Comparison of ENCODE assay signal across 9 mouse cellular contexts in genomic region chr13:56113431-56114248, GRCm38 (mm10). TPM values are rescaled to one million over a fixed set of nuclear protein-coding genes. Genes with fewer than 3 reads are reported as not detected.
DNase-seq lines count a peak whose midpoint lies in the region; ATAC-seq and TF ChIP-seq lines count a peak whose summit lies in the region.
"Had no signal": no experiment of that assay in that cellular context is flagged by ENCODE, and none has a peak within 500 bp of the region (broad histone marks: within the 10 kb centered on the region; RNA-seq: fewer than 3 reads in every experiment).

No protein-coding gene starts in this region.

- no peaks in the 10 kb centered on the region for H3K27me3 ChIP-seq in kidney, adult 2 months (replicated peaks; ENCODE audit: control insufficient read depth, insufficient read depth, low read length)

- intact Hi-C loops in gastrocnemius, postnatal 36 days (cut with DNase I) = no loop called here

- no peak for TF ChIP-seq CTCF in kidney, adult 2 months (conservative IDR thresholded peaks at IDR 0.05; ENCODE audit: insufficient read depth, insufficient read length, low read depth, low read length)

- H3K4me3 ChIP-seq in kidney, adult 2 months (ENCODE audit: insufficient read depth, low read depth, low read length) = no peak overlapping the region
- H3K4me3 ChIP-seq: myocyte had no signal

- TF ChIP-seq POLR2A in kidney, adult 2 months (IDR thresholded peaks at IDR 0.05; ENCODE audit: low read depth, low read length) = no peak

- H3K27ac ChIP-seq in kidney, adult 2 months (ENCODE audit: insufficient read depth, low read depth, low read length) = no peak overlapping the region

- H3K36me3 ChIP-seq in kidney, adult 2 months (ENCODE audit: control insufficient read depth, insufficient read depth, low read length) = no peaks in the 10 kb centered on the region

- WGBS in kidney, adult 2 months = 46% methylated on average over 19 of the region's 19 CpGs

- peak; percentile 49 for ATAC-seq in cerebellum, adult (ENCODE audit: insufficient number of reproducible peaks, low FRiP score, low TSS enrichment)
- ATAC-seq in erythroblast, adult 5-6 weeks (replicated peaks; ENCODE audit: low FRiP score, poor library complexity, severe bottlenecking) = no peak

- peaks cover 10% of the 10 kb centered on the region for H3K4me1 ChIP-seq in kidney, adult 2 months (ENCODE audit: control insufficient read depth, insufficient read depth, low read length)

- no peak for DNase-seq in cerebellum, adult 11 months
- peak; percentile 41 to 57 for DNase-seq in adrenal gland, postnatal 36 days
- DNase-seq in gastrocnemius, postnatal 36 days = peak; percentile 43 to 51
- DNase-seq in kidney, adult 2 months = peak; percentile 75
- peak; percentile 69 for DNase-seq in lung, postnatal 25 days (ENCODE audit: low spot score)
- DNase-seq in spleen, postnatal 10 days (ENCODE audit: low spot score in 2 of 2) = no peak

RNA-seq across cellular contexts. Expression of gene H2afy, which starts 22.5 kb away (rescaled TPM):
- 100 to 1,000 TPM; 119 to 146 TPM for total RNA-seq in adrenal gland, postnatal 36 days (2021)
- total RNA-seq in gastrocnemius, postnatal 36 days (2021) = 10 to 100 TPM; 57.5 to 69.3 TPM
- 74.5 and 89.3 TPM in 2 replicates for polyA plus RNA-seq in kidney, adult 2 months (2012; rRNA removed)
- total RNA-seq in erythroblast, adult 5-6 weeks (2015; ENCODE audit: low replicate concordance) = 54.5 and 67.6 TPM in 2 replicates
- 88.9 and 102 TPM in 2 replicates for total RNA-seq in erythroblast, adult 5-6 weeks (2017; ENCODE audit: low replicate concordance)

Comparison
In these comparisons a context has a peak if more than half of its experiments do, and no peak if none do; other contexts are left out.
1. DNase-seq: peak in adrenal gland, postnatal 36 days (2 of 2), gastrocnemius, postnatal 36 days (2 of 2), kidney, adult 2 months (single experiment) and lung, postnatal 25 days (single experiment); none in cerebellum, adult 11 months (single experiment) and spleen, postnatal 10 days (0 of 2).